ENCODE assay signal across 9 mouse cellular contexts in the genomic region with DNA sequence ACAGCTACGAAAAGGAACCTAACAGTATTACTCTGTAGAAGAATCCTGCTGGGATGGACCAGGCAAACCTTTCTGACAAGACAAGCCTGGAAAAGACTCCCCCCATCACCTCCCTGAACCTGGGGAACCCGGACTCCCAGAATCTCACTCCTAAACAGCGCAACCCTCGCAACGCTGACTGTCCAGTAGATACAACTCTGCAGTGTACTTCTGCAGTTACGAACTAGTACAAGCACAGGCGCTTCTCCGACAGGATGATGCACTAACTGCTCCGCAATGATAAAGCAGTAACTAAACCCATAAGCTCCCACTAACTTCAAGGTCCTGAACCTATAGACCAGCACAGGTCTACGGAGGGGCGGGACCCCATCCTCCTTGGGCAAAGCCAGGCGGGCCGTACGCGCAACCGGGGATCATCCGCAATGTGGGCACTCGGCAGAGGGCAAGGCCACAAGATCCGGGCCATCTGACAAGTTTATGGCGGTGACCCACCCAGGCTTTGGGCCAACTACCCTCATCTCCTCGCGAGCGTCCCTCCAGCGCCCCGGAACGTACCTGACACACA.
DNase-seq lines count a peak whose midpoint lies in the region; ATAC-seq and TF ChIP-seq lines count a peak whose summit lies in the region.
"Had no signal": no experiment of that assay in that cellular context is flagged by ENCODE, and none has a peak within 500 bp of the region (broad histone marks: within the 10 kb centered on the region; RNA-seq: fewer than 3 reads in every experiment).

No protein-coding gene starts in this region.

- 0 out of 2 replicates have a peak, but pooled peaks cover 3% of the 10 kb centered on the region for H3K4me1 ChIP-seq in kidney, embryonic 14.5 days (ENCODE audit: control insufficient read depth, insufficient read depth, low read length)
- H3K4me1 ChIP-seq in kidney, adult 2 months (ENCODE audit: control insufficient read depth, insufficient read depth, low read length) = no peaks in the 10 kb centered on the region
- H3K4me1 ChIP-seq in hindbrain, embryonic 12.5 days = peaks cover 13% of the 10 kb centered on the region; the same call in 1 of the 2 replicates
- H3K4me1 ChIP-seq in midbrain, embryonic 15.5 days = peaks cover 14% of the 10 kb centered on the region

- no peaks in the 10 kb centered on the region for H3K9me3 ChIP-seq in kidney, embryonic 14.5 days (ENCODE audit: control insufficient read depth, low read length)
- H3K9me3 ChIP-seq in hindbrain, embryonic 12.5 days (replicated peaks) = no peaks in the 10 kb centered on the region
- no peaks in the 10 kb centered on the region for H3K9me3 ChIP-seq in midbrain, embryonic 15.5 days

- no peak overlapping the region for H3K27ac ChIP-seq in kidney, embryonic 14.5 days (ENCODE audit: low read depth, low read length)
- H3K27ac ChIP-seq in kidney, adult 2 months (ENCODE audit: insufficient read depth, low read depth, low read length) = no peak overlapping the region
- no peak overlapping the region for H3K27ac ChIP-seq in hindbrain, embryonic 12.5 days
- H3K27ac ChIP-seq in midbrain, embryonic 15.5 days = peak overlapping the region; percentile 74

- no peak for TF ChIP-seq POLR2A in kidney, adult 2 months (IDR thresholded peaks at IDR 0.05; ENCODE audit: low read depth, low read length)

- H3K4me2 ChIP-seq in kidney, embryonic 14.5 days (replicated peaks; ENCODE audit: low read depth, low read length) = peak overlapping the region; percentile 97
- H3K4me2 ChIP-seq in hindbrain, embryonic 12.5 days (replicated peaks) = peak overlapping the region; percentile 95
- H3K4me2 ChIP-seq in midbrain, embryonic 15.5 days = peak overlapping the region; percentile 96

- ATAC-seq in kidney, embryonic 14.5 days (ENCODE audit: low FRiP score, low TSS enrichment) = peak; percentile 62
- ATAC-seq in hindbrain, embryonic 12.5 days (ENCODE audit: low FRiP score) = no peak; the same call in 1 of the 2 replicates
- ATAC-seq in midbrain, embryonic 15.5 days (replicated peaks) = peak; percentile 68
- no peak for ATAC-seq in erythroid progenitor cell, adult 5-6 weeks (replicated peaks; ENCODE audit: low FRiP score, poor library complexity, severe bottlenecking)

- peaks cover 34% of the 10 kb centered on the region for H3K27me3 ChIP-seq in kidney, embryonic 14.5 days (ENCODE audit: control insufficient read depth, insufficient read depth, low read length)
- H3K27me3 ChIP-seq in kidney, adult 2 months (replicated peaks; ENCODE audit: control insufficient read depth, insufficient read depth, low read length) = no peaks in the 10 kb centered on the region
- H3K27me3 ChIP-seq in hindbrain, embryonic 12.5 days = peaks cover 40% of the 10 kb centered on the region
- peaks cover 13% of the 10 kb centered on the region for H3K27me3 ChIP-seq in midbrain, embryonic 15.5 days (replicated peaks)

- H3K36me3 ChIP-seq in kidney, embryonic 14.5 days (ENCODE audit: control insufficient read depth, insufficient read depth, low read length) = no peaks in the 10 kb centered on the region
- H3K36me3 ChIP-seq in kidney, adult 2 months (ENCODE audit: control insufficient read depth, insufficient read depth, low read length) = no peaks in the 10 kb centered on the region
- H3K36me3 ChIP-seq in hindbrain, embryonic 12.5 days = no peaks in the 10 kb centered on the region
- H3K36me3 ChIP-seq in midbrain, embryonic 15.5 days (replicated peaks) = no peaks in the 10 kb centered on the region

- WGBS in kidney, embryonic 14.5 days = 1% methylated on average over 26 of the region's 26 CpGs
- WGBS in kidney, adult 2 months = 1% methylated on average over 26 of the region's 26 CpGs
- under 1% methylated on average over 26 of the region's 26 CpGs for WGBS in hindbrain, embryonic 12.5 days
- 1% methylated on average over 26 of the region's 26 CpGs for WGBS in midbrain, embryonic 15.5 days

- no peak for TF ChIP-seq CTCF in kidney, adult 2 months (conservative IDR thresholded peaks at IDR 0.05; ENCODE audit: insufficient read depth, insufficient read length, low read depth, low read length)

- peak overlapping the region; percentile 57 for H3K4me3 ChIP-seq in kidney, embryonic 14.5 days (ENCODE audit: low read length)
- H3K4me3 ChIP-seq in kidney, adult 2 months (ENCODE audit: insufficient read depth, low read depth, low read length) = no peak overlapping the region
- H3K4me3 ChIP-seq in hindbrain, embryonic 12.5 days = peak overlapping the region; percentile 65
- peak overlapping the region; percentile 71 for H3K4me3 ChIP-seq in midbrain, embryonic 15.5 days
- H3K4me3 ChIP-seq: megakaryocyte, embryonic 14.5 days had no signal

- no peak for DNase-seq in kidney, adult 2 months
- DNase-seq in embryo, embryonic 10.5 days (ENCODE audit: low spot score) = peak; percentile 62
- no peak for DNase-seq in adrenal gland, postnatal 4 days (ENCODE audit: low spot score in 2 of 2)
- DNase-seq in urinary bladder, postnatal 14 days (ENCODE audit: low spot score) = no peak

- H3K9ac ChIP-seq in kidney, embryonic 14.5 days (ENCODE audit: low read depth, low read length) = peak overlapping the region; percentile 56; the same call in 1 of the 2 replicates
- peak overlapping the region; percentile 73 for H3K9ac ChIP-seq in hindbrain, embryonic 12.5 days
- peak overlapping the region; percentile 67 for H3K9ac ChIP-seq in midbrain, embryonic 15.5 days

Comparison
In these comparisons a context has a peak if more than half of its experiments do, and no peak if none do; other contexts are left out.
1. ATAC-seq: peak in kidney, embryonic 14.5 days (single experiment) and midbrain, embryonic 15.5 days (single experiment); none in hindbrain, embryonic 12.5 days (single experiment) and erythroid progenitor cell, adult 5-6 weeks (single experiment).
2. Peak in every context shown above with its lines, with median percentiles within 50 percentile points of each other: H3K4me2 ChIP-seq and H3K9ac ChIP-seq.